Mouse (Mus musculus) adrenal gland, adult 18-20 months (tissue): ENCODE results near the gene Ncoa5. TPM values are rescaled to one million over a fixed set of nuclear protein-coding genes. Genes with fewer than 3 reads are reported as not detected.

ENCODE experiments used
- DNase-seq, 2 experiments: peaks; one replicate each; pipeline ENCODE4 v3.0.0; 2021 to 2022; ENCODE audit warnings: low spot score in 2 of 2
- total RNA-seq, 2 experiments: library from RNA; stranded (reverse); gene quantifications; 1 replicate in 1 of 2; 2 replicates in 1 of 2; pipeline ENCODE4 v1.2.3; 2021

Gene Ncoa5
- total RNA-seq, 2 experiments from 2014 or later = 35.7 to 41.6 TPM

DNA sequence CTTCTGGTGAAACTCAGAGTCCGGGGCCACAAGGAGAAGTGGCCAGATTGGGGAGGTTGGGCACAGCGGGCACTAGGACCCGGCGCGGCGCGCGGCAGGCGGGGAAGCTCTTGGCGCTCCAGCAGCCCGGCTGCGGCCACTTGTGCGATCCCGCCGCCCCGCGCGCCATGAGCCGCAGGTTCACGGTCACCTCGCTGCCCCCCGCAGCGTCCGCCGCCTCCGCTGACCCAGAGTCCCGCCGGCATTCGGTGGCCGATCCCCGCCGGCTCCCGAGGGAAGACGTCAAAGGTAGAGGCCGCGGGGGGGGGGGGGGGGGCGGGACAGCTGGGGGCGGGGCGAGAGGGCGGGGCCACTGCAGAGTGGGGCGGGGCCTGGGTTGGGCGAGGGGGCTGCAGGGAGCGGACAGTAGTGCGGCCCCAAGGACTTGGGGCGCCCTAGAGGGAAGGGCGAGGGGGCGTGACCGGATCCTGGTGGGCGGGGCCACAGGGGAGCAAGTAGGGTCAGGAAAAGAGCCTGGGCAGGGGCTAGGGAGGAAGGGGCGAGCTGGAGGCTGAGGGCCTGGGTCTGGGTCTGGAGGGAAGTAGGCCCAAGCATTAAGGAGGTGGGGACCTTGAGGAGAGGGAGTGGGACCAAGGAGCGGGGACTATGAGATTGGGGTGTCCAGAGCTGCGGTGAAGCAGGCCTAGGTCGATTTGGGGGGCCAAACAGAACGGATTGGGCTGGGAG is 73.8 kb downstream of the Ncoa5 start, which contains the start of gene Slc12a5:
Gene Slc12a5 (plus strand): TSS at position 87 of the 726 bp plus-strand sequence.
- peak; percentile 63 to 67 for DNase-seq

DNA sequence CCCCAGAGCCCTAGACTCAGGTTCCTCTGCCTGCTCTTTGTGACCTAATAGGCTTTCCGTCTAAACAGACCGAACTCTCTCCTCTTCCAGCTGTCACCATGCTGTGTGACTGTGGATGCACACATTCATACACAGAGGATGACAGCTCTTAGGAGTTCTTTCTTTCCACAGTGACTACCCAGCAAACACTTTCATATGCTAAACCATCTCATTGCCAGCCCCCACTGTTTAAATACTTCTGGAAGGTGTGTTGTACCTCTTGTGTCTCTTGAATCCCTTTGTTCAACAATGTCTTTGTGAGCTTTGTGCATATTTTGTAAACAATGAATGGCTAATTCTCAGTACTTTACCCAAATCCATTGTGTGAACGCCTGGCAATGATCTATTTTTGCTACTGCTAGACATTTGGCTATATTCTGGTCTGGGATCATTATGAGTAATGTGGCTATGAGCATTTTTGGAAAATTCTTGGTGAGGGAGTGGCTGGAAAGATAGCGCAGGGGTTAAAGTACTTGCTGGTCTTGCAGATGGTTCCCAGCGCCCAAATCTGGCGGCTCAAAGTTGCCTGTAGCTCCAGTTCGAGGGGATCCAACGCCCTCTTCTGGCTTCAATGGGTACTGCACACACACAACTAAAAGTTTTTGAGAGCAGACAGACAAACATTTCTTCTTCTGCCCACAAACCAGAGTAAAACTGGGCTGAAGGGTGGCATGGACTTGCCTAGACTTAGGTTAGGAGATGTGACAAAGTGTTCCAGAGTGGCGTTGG is 76.9 kb downstream of the Ncoa5 start:
- no peak for DNase-seq

DNA sequence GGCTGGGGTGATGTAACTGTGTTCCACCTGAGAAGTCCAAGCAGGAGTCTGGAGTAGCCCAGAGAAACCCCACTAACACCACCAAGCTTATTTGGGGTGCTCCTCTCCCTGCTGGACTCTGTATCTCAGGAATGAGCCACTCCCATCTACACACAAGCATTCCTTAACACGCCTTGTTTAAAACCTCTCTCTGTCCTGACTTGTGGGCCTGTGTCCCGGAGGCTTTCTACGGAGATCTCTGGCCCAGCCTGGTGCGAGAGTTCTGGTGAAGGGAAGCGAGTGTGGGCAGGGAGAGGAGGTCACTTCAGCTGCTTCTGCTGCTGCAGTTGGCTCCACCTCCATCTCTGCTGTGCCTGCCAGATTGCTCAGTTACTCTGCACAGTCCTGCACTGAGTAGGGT is 78.5 kb downstream of the Ncoa5 start:
- DNase-seq = no peak

DNA sequence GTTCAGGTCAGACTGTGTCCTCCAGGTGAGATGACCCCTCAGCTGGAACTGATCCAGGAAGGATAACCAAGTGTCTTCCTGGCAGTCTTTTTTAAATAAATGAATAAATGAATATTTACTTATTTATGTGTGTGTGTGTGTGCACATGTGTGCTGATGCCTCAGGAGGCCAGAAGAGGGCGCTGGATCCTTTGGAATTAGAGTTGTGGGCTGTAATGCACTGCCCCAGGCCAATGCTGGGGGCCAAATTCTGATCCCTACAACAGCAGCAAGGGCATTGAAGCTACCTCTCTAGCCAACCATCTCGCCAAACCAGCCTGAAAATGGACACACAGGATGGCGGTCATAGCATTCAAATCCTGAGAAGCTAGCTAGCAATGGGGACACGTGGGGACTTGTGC is 78.9 kb downstream of the Ncoa5 start:
- no peak for DNase-seq

DNA sequence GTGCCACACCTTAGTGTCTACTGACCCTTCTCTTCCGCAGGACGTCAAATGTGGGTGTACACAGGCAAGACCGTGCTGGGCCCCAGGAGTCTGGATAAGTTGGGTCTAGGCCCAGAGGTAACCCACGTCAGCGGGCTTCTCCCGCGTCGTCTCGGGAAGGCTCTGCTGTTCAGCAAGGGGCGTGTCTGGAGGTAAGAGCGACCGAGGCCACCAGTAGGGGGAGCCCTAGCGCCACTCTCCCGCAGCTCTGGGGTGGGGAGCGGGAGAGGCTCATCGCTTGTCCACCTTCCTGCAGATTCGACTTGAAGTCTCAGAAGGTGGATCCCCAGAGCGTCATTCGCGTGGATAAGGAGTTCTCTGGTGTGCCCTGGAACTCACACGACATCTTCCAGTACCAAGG is 81.4 kb downstream of the Ncoa5 start:
- DNase-seq = peak; percentile 86

DNA sequence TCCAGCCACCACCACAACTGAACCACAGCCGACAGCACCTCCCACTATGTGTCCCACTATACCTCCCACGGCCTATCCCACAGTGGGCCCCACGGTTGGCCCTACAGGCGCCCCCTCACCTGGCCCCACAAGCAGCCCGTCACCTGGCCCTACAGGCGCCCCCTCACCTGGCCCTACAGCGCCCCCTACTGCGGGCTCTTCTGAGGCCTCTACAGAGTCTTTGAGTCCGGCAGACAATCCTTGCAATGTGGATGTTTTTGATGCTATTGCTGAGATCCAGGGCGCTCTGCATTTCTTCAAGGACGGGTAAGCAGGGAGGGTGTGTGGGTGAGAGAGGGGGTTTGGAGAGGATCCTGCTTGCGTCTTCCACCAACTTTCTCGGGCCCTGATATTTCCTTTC is 82.2 kb downstream of the Ncoa5 start:
- DNase-seq = no peak

DNA sequence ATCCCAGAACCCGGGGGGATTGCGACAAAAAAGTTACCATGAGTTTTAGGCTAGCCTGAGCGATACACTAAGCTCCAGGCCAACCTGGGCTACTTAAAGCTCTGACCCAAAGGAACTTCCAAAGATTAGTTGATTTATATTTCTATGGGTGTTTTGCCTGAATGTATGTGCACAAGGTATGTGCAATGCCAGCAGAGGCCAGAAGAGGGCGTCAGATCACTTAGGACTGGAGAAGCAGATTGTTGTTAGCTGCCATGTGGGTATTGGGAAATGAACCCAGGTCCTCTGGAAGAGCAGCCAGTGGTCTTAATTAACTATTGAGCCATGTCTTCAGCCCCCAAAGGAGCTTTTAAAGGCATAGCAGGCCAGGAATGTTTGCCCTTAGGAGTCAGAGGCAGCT is 82.9 kb downstream of the Ncoa5 start:
- DNase-seq = no peak

DNA sequence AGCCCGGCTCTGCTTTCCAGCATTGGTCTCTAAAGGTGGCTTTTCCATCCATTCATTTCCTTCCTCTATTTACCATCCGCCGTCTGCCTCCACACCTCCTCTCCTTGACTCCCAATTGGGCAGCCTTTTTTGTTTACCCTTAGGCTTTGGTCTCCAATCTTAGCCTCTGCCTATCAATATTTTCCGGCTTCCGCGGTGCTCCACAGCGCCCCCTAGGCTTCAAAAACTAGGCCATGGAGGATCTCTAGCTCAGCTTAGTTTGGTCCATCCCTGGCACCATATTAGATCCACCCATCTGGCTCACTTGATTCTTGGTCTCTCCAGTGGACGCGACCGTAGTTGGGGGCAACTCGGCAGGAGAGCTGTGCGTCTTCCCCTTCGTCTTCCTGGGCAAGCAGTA is 84.2 kb downstream of the Ncoa5 start:
- DNase-seq = no peak

Other genes starting within 250 kb of the Ncoa5 start
- 10 to 100 TPM; 25.0 to 28.4 TPM for gene Snx21, start 249.0 kb downstream of the Ncoa5 start, total RNA-seq
- 10 to 100 TPM; 32.6 to 36.6 TPM for gene Acot8, start 230.0 kb downstream of the Ncoa5 start, total RNA-seq
- gene Zswim3, start 229.8 kb downstream of the Ncoa5 start, total RNA-seq = 1 to 10 TPM; 4.2 to 5.3 TPM
- 10 to 100 TPM; 11.0 to 11.4 TPM for gene Zswim1, start 212.2 kb downstream of the Ncoa5 start, total RNA-seq
- gene Spata25, start 206.3 kb downstream of the Ncoa5 start, total RNA-seq = not detected
- 100 to 1,000 TPM; 103 to 106 TPM for gene Ctsa, start 202.0 kb downstream of the Ncoa5 start, total RNA-seq
- gene Neurl2, start 201.4 kb downstream of the Ncoa5 start, total RNA-seq = 1 to 10 TPM; 1.4 to 1.7 TPM
- gene Pltp, start 177.2 kb downstream of the Ncoa5 start, total RNA-seq = 10 to 100 TPM; 22.5 to 55.9 TPM
- gene Pcif1, start 155.6 kb downstream of the Ncoa5 start, total RNA-seq = 10 to 100 TPM; 35.1 to 48.6 TPM
- 10 to 100 TPM; 20.9 to 22.4 TPM for gene Zfp335, start 123.1 kb downstream of the Ncoa5 start, total RNA-seq
- 1 to 10 TPM in 1 of 2 experiments, under 1 TPM in 1; 0.89 to 2.7 TPM for gene Mmp9, start 94.1 kb downstream of the Ncoa5 start, total RNA-seq
- gene Slc12a5, start 74.1 kb downstream of the Ncoa5 start, total RNA-seq = 1 to 10 TPM; 5.2 to 9.0 TPM
- 1 to 10 TPM; 1.9 to 2.2 TPM for gene Cd40, start 20.8 kb upstream of the Ncoa5 start, total RNA-seq
- not detected for gene 1700025C18Rik, start 55.9 kb upstream of the Ncoa5 start, total RNA-seq
- 1 to 10 TPM; 1.4 to 1.7 TPM for gene Cdh22, start 200.0 kb upstream of the Ncoa5 start, total RNA-seq